Mouse (Mus musculus) G1E (cell line): ENCODE data around the gene Bglap.

Source experiments
- CTCF ChIP-seq: IDR thresholded peaks from 2 replicates; pipeline ENCODE4 v1.5.1; 2012; ENCODE audit warnings: low read depth, low read length, inconsistent platforms, mixed read lengths
- TAL1 ChIP-seq: conservative IDR thresholded peaks from 2 replicates; pipeline ENCODE4 v1.6.1; 2012; ENCODE audit warnings: low read depth, low read length, inconsistent platforms, mixed read lengths

- no peak for TF ChIP-seq CTCF
- TF ChIP-seq TAL1 = no peak
Observed at GRCm38 (mm10) chr3:88361096-88361495, 23.2 kb downstream of the Bglap start.
